Mouse (Mus musculus): ENCODE data around the gene Sfswap.
A peak's percentile ranks its signal among the peaks of the same experiment; 100 is the strongest.

Sfswap gene

GRCm38 (mm10) chr5:129529571-129529970 lies 28.6 kb downstream of the Sfswap start:
- no peak for DNase-seq (ENCODE audit: low spot score)

GRCm38 (mm10) chr5:129533731-129534130 lies 32.7 kb downstream of the Sfswap start:
- no peak for DNase-seq (ENCODE audit: low spot score)

GRCm38 (mm10) chr5:129534500-129534899 lies 33.5 kb downstream of the Sfswap start:
- DNase-seq (ENCODE audit: low spot score) = no peak

- no peak for DNase-seq (ENCODE audit: low spot score)
Observed at GRCm38 (mm10) chr5:129535021-129535420, 34.0 kb downstream of the Sfswap start.

- no peak for DNase-seq (ENCODE audit: low spot score)
Observed at GRCm38 (mm10) chr5:129535431-129535830, 34.4 kb downstream of the Sfswap start.

- DNase-seq (ENCODE audit: low spot score) = no peak
Observed at GRCm38 (mm10) chr5:129538826-129539225, 37.8 kb downstream of the Sfswap start.

GRCm38 (mm10) chr5:129542236-129542635 lies 41.2 kb downstream of the Sfswap start:
- DNase-seq (ENCODE audit: low spot score) = no peak

GRCm38 (mm10) chr5:129545787-129546186 lies 44.8 kb downstream of the Sfswap start:
- DNase-seq (ENCODE audit: low spot score) = no peak

- no peak for DNase-seq (ENCODE audit: low spot score)
Observed at GRCm38 (mm10) chr5:129549716-129550115, 48.7 kb downstream of the Sfswap start.

- DNase-seq (ENCODE audit: low spot score) = no peak
Observed at GRCm38 (mm10) chr5:129550790-129551189, 49.8 kb downstream of the Sfswap start.

GRCm38 (mm10) chr5:129551991-129552390 lies 51.0 kb downstream of the Sfswap start:
- no peak for DNase-seq (ENCODE audit: low spot score)

- DNase-seq (ENCODE audit: low spot score) = no peak
Observed at GRCm38 (mm10) chr5:129553642-129554041, 52.6 kb downstream of the Sfswap start.

- no peak for DNase-seq (ENCODE audit: low spot score)
Observed at GRCm38 (mm10) chr5:129558591-129558990, 57.6 kb downstream of the Sfswap start.

GRCm38 (mm10) chr5:129559283-129559682 lies 58.3 kb downstream of the Sfswap start:
- DNase-seq (ENCODE audit: low spot score) = no peak

- no peak for DNase-seq (ENCODE audit: low spot score)
Observed at GRCm38 (mm10) chr5:129562342-129562741, 61.3 kb downstream of the Sfswap start.

GRCm38 (mm10) chr5:129568596-129568995 lies 67.6 kb downstream of the Sfswap start:
- no peak for DNase-seq (ENCODE audit: low spot score)

GRCm38 (mm10) chr5:129578201-129578600 lies 77.2 kb downstream of the Sfswap start:
- no peak for DNase-seq (ENCODE audit: low spot score)

GRCm38 (mm10) chr5:129580046-129580445 lies 79.0 kb downstream of the Sfswap start:
- no peak for DNase-seq (ENCODE audit: low spot score)

- no peak for DNase-seq (ENCODE audit: low spot score)
Observed at GRCm38 (mm10) chr5:129580572-129580971, 79.6 kb downstream of the Sfswap start.

- no peak for DNase-seq (ENCODE audit: low spot score)
Observed at GRCm38 (mm10) chr5:129581015-129581414, 80.0 kb downstream of the Sfswap start.

- no peak for DNase-seq (ENCODE audit: low spot score)
Observed at GRCm38 (mm10) chr5:129583331-129583730, 82.3 kb downstream of the Sfswap start.

- DNase-seq (ENCODE audit: low spot score) = peak; percentile 79
Observed at GRCm38 (mm10) chr5:129583761-129584582, 83.0 kb downstream of the Sfswap start, which contains the start of gene Mmp17. Mmp17 (plus strand) TSS chr5:129584169.

GRCm38 (mm10) chr5:129584583-129585541 lies 83.8 kb downstream of the Sfswap start:
- DNase-seq (ENCODE audit: low spot score) = peak; percentile 21
